20 mouse cellular contexts compared by ENCODE assay signal in the genomic region with DNA sequence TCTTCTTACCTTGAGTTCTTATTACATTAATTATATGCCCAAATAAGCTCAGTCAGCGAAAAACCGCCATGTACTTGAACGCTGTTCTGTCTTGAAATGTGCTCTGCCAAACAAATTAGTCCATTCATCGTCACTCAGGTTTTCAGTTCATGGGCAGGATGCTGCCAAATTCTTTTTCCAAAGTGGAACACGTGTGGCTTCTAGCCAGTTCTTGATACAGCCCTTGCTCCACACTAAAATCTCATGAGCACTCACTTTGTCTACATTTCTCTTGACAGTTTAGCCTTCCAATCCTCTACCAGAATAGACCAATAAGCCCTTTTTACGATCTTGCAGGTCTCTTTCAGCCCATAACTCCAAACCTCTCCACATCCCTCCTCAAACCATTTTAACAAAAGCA.
A peak's percentile ranks its signal among the peaks of the same experiment; 100 is the strongest.
DNase-seq lines count a peak whose midpoint lies in the region; ATAC-seq lines count a peak whose summit lies in the region.
"Had no signal": no experiment of that assay in that cellular context is flagged by ENCODE, and none has a peak within 500 bp of the region (broad histone marks: within the 10 kb centered on the region; RNA-seq: fewer than 3 reads in every experiment).

No protein-coding gene starts in this region.

- H3K27ac ChIP-seq in forebrain, embryonic 13.5 days: no peak overlapping the region
- H3K27ac ChIP-seq in forebrain, embryonic 10.5 days: no peak overlapping the region
- H3K27ac ChIP-seq: embryonic facial prominence, embryonic 13.5 days; heart, embryonic 13.5 days; intestine, embryonic 15.5 days; layer of hippocampus, adult 2 months; liver, embryonic 13.5 days; neural tube, embryonic 15.5 days had no signal

- H3K27me3 ChIP-seq in forebrain, embryonic 13.5 days: no peaks in the 10 kb centered on the region
- H3K27me3 ChIP-seq in forebrain, embryonic 10.5 days (ENCODE audit: poor library complexity, severe bottlenecking): no peaks in the 10 kb centered on the region
- H3K27me3 ChIP-seq: embryonic facial prominence, embryonic 13.5 days; heart, embryonic 13.5 days; intestine, embryonic 15.5 days; liver, embryonic 13.5 days; megakaryocyte, embryonic 14.5 days; neural tube, embryonic 15.5 days had no signal

- H3K9me3 ChIP-seq in forebrain, embryonic 13.5 days (replicated peaks): no peaks in the 10 kb centered on the region
- no peaks in the 10 kb centered on the region for H3K9me3 ChIP-seq in forebrain, embryonic 10.5 days
- H3K9me3 ChIP-seq: embryonic facial prominence, embryonic 13.5 days; heart, embryonic 13.5 days; intestine, embryonic 15.5 days; liver, embryonic 13.5 days; megakaryocyte, embryonic 14.5 days; neural tube, embryonic 15.5 days had no signal

- WGBS in forebrain, embryonic 13.5 days: 55% methylated on average over 6 of the region's 6 CpGs
- WGBS in forebrain, embryonic 10.5 days: 88% methylated on average over 6 of the region's 6 CpGs

- no peak for DNase-seq in forebrain, embryonic 10.5 days (ENCODE audit: extremely low spot score, low spot score)
- peak; percentile 9 to 24 for DNase-seq in layer of hippocampus, postnatal 10 days (ENCODE audit: low spot score in 2 of 2)
- DNase-seq in layer of hippocampus, postnatal 25 days (ENCODE audit: extremely low spot score in 1 of 2, low spot score in 1 of 2): no peak
- DNase-seq in right cerebral cortex, postnatal 25 days: peak; percentile 3
- no peak for DNase-seq in right cerebral cortex, postnatal 4 days
- no peak for DNase-seq in neural tube, embryonic 10.5 days (ENCODE audit: extremely low spot score, low spot score)
- DNase-seq: adrenal gland, adult 8-10 months; gastrocnemius, postnatal 14 days; liver, embryonic 13.5 days; lung, postnatal 10 days; retina, postnatal 1 day; thymus, postnatal 4 days had no signal

- H3K9ac ChIP-seq in forebrain, embryonic 13.5 days: no peak overlapping the region
- H3K9ac ChIP-seq: embryonic facial prominence, embryonic 13.5 days; heart, embryonic 13.5 days; intestine, embryonic 15.5 days; liver, embryonic 13.5 days; neural tube, embryonic 15.5 days had no signal

- peak; percentile 57 for ATAC-seq in forebrain, embryonic 13.5 days
- ATAC-seq: intestine, embryonic 15.5 days had no signal

- H3K4me2 ChIP-seq in forebrain, embryonic 13.5 days: no peak overlapping the region
- H3K4me2 ChIP-seq: embryonic facial prominence, embryonic 13.5 days; heart, embryonic 13.5 days; intestine, embryonic 15.5 days; liver, embryonic 13.5 days; neural tube, embryonic 15.5 days had no signal

- H3K4me3 ChIP-seq in forebrain, embryonic 13.5 days: no peak overlapping the region
- no peak overlapping the region for H3K4me3 ChIP-seq in forebrain, embryonic 10.5 days
- H3K4me3 ChIP-seq: embryonic facial prominence, embryonic 13.5 days; heart, embryonic 13.5 days; intestine, embryonic 15.5 days; layer of hippocampus, adult 2 months; liver, embryonic 13.5 days; megakaryocyte, embryonic 14.5 days; neural tube, embryonic 15.5 days had no signal

- H3K4me1 ChIP-seq in forebrain, embryonic 13.5 days: peaks cover 10% of the 10 kb centered on the region
- H3K4me1 ChIP-seq in forebrain, embryonic 10.5 days: peaks cover 13% of the 10 kb centered on the region
- H3K4me1 ChIP-seq: embryonic facial prominence, embryonic 13.5 days; heart, embryonic 13.5 days; intestine, embryonic 15.5 days; liver, embryonic 13.5 days; megakaryocyte, embryonic 14.5 days had no signal

- no peaks in the 10 kb centered on the region for H3K36me3 ChIP-seq in forebrain, embryonic 13.5 days (ENCODE audit: poor library complexity, severe bottlenecking)
- no peaks in the 10 kb centered on the region for H3K36me3 ChIP-seq in forebrain, embryonic 10.5 days (replicated peaks)
- H3K36me3 ChIP-seq: embryonic facial prominence, embryonic 13.5 days; G1E; heart, embryonic 13.5 days; intestine, embryonic 15.5 days; liver, embryonic 13.5 days; neural tube, embryonic 15.5 days had no signal

Comparison
In these comparisons a context has a peak if more than half of its experiments do, and no peak if none do; other contexts are left out.
1. DNase-seq: peak in layer of hippocampus, postnatal 10 days (2 of 2) and right cerebral cortex, postnatal 25 days (single experiment); none in forebrain, embryonic 10.5 days (single experiment), layer of hippocampus, postnatal 25 days (0 of 2), right cerebral cortex, postnatal 4 days (single experiment) and neural tube, embryonic 10.5 days (single experiment).